Mouse (Mus musculus): ENCODE results near the gene Hipk3.

The Hipk3 gene

GRCm38 (mm10) chr2:104470536-104470935 is 23.7 kb downstream of the Hipk3 start:
- peak; percentile 45 for DNase-seq

DNA sequence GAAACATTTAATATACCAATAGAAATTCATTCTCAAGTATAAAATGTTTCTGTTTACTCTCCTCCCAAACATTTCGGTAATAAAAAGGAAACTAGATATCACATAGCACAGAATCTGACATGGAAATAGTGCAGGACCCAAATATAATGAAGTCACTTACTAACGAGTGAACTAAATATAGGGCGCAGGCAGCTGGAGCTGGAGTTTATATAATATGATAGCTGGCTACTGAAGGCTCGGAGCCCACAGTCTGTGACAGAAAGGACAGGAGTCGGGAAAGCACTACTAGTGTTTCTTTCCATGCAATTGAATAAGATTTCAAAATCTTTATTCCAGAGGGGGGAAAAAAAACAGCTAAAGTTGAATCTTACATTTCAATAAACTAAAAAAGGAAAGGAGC is 25.8 kb downstream of the Hipk3 start:
- DNase-seq: peak; percentile 92

DNA sequence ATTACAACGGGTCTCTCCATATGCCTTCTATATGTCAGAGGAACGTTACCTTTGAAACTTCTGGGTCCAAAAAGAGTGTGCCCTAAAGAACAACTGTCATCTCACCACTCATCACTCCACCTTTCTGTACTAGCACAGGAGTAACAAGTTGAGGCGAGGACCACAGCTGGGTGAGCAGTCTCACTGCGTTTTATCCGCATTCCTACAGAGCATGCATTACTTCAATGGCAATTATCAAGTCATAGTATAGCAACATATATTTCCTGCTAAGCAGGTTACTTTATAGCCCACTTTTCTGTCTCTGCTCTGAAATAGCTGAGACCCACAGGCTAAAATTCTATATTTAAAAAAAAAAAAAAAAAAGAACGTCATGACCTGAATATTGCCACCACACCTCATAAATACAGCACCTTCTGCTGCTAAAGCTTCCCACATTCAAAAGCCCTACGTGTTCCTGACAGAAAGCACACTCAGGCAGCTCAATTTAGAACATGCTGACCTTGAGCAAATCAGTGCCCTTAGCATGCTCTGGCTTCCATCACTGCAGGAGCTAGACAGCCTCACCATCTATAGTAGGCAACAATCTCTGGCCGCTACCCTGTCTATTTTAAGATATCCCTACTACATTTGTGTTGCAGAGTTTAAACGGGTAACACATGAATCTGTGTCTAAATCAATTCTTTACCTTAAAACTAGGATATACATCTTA is 27.2 kb downstream of the Hipk3 start:
- peak; percentile 97 for DNase-seq

GRCm38 (mm10) chr2:104465639-104466430 is 28.4 kb downstream of the Hipk3 start:
- peak; percentile 59 for DNase-seq

GRCm38 (mm10) chr2:104460021-104460420 is 34.2 kb downstream of the Hipk3 start:
- DNase-seq: no peak

DNA sequence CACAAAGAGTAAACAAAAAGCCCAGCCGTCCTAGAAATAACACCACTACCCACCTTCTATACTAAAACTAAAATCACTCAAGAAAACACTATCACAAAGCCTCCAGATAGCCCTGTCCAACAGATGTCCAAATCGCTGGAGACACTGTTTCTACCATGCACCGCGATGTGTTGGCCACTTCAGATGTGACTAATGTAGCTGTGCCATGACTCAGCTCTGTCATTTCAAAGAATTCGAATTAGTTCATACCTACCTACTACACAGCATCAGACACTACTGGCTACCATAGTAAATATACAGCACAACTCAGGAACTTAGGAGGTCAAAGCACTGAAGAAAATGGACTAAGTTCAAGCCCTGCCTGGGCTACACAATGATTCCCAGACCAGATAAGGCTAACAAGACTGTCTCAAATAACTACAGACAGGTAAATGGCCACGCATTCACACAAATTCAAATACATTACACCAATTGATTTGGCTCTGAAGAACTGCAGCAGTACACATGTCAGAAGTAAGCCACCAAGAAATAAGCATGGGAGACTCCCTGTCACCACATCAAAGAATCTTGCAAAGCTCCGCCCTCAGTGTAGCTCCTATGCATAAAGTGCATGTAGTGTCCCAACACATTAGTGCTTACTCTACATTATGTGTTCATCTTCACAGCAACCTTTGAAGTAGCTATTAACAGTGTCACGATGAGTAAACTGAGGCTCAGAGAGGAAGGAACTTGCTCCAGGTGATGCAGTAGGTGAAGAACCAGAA is 35.5 kb downstream of the Hipk3 start:
- peak; percentile 61 for DNase-seq

DNA sequence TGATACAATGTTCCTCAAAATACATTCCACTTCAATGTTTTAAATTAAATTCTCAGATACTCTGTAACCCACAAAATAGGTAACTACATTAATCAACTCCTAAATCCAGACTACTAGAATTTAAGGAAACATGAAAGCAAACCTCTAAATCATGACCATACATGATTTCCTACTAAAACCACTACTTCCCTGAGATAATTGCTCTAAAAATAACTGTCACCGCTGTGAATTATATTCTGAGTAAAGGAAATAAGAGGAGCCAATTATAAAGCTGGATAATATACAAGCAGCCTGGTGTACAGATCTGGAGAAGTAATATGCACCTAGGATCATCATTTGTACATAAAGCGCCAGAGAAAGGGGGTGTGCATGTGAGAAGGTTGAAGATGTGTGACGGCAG is 37.1 kb downstream of the Hipk3 start:
- peak; percentile 65 for DNase-seq

GRCm38 (mm10) chr2:104450685-104451084 is 43.6 kb downstream of the Hipk3 start:
- DNase-seq: no peak

GRCm38 (mm10) chr2:104449191-104449590 is 45.1 kb downstream of the Hipk3 start:
- DNase-seq: no peak

GRCm38 (mm10) chr2:104448201-104448600 is 46.0 kb downstream of the Hipk3 start:
- peak; percentile 88 for DNase-seq

GRCm38 (mm10) chr2:104446016-104446415 is 48.2 kb downstream of the Hipk3 start:
- DNase-seq: peak; percentile 52

DNA sequence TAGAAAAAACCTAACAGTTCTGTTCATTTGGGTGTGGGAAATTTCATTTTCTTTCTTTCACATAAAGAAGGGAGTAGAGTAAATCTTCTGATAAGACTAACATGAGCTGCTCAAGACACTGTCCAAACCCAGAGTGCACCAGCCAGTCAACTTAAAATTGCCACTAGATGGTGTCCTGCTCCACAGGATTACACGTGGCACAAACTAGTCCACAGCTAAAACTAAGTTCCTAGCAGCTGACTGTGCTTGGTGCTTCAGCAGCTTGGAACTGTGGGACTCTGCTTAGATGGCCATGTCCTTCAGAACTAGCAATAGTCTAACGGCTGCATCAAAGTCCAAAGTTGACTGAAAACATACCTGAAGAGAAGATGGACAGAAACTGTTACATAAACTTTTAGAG is 49.5 kb downstream of the Hipk3 start:
- peak; percentile 92 for DNase-seq

DNA sequence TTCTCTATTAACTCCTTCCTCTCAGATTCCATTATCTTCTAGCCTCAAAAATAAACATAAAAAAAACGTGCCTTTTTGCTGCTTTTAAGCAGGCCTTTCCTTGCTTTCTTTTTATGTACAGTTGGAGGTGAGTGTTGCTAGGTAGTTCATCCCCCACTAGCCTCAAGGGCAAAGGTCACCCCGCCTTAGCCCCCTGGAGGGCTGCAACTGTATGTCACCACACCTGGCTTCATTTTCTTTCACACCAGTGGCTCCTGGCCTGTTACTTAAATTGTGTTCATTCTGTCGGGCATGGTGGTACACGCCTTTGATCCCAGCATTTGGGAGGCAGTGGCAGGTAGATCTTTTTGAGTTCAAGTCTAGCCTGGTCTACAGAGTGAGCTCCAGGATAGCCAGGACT is 51.9 kb downstream of the Hipk3 start:
- DNase-seq: no peak

- DNase-seq: no peak
These were observed 58.0 kb downstream of the Hipk3 start for GRCm38 (mm10) chr2:104436226-104436625.

- DNase-seq: peak; percentile 76
These were observed 63.2 kb downstream of the Hipk3 start for GRCm38 (mm10) chr2:104431067-104431466.

DNA sequence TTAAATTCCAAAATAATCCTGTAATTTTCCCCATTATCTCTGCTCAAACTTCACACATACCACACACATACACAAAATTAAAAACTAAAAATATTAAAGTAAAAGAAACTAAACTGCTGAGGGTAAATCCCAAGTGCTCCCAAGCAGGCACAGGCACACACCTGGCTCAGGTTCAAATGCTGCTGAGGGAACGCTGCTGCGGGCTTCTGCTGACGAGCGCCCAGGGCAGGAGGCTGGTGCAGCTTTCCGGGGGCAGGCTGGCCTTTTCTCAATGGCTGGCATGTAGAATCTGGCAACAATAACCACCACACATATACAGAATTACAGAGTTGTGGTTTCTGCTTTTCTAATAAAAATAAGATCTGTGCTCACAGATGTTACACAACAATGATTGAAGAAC is 63.7 kb downstream of the Hipk3 start:
- peak; percentile 82 for DNase-seq

DNA sequence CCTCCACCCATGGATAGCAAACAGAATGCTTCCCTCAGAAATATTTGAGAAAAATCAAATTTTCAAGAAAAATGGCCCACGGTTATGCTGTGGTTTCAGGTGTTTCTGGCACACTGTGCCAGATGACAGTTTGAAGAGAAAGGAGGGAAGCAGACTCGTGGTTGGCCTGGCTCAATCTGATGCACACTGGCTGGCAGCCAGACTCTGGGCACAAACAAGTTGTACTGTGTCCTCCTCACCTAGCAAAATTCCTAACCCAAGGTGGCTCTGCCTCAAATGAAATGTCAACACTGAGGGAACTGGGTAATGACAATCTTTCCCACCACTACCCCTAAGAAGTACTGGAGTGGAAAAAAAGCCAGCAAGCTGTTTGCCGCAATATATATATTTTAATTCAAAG is 68.1 kb downstream of the Hipk3 start:
- peak; percentile 73 for DNase-seq

DNA sequence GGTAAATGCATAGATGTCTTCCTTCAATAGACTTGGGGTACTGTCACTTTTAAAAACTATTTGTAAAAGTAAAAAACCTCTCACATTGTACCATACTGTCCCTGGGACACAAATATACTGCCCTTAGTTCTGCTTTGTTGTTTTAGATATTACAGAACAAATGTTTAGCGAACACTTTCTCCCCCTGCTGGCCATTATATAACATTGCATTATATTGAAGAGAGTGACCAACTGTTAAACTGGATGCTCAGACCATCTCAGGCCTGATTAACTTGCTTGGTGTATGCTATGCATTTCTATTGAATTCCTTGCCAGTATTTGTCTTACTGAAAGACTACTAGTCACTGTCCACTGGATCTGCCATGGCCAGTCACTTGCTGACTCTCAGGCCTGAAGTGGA is 72.0 kb downstream of the Hipk3 start:
- no peak for DNase-seq

- no peak for DNase-seq
These were observed 73.4 kb downstream of the Hipk3 start for GRCm38 (mm10) chr2:104420805-104421204.

- no peak for DNase-seq
These were observed 74.2 kb downstream of the Hipk3 start for GRCm38 (mm10) chr2:104419999-104420398.

GRCm38 (mm10) chr2:104419411-104419810 is 74.8 kb downstream of the Hipk3 start:
- no peak for DNase-seq

- peak; percentile 71 for DNase-seq
These were observed 81.2 kb downstream of the Hipk3 start for GRCm38 (mm10) chr2:104413011-104413410.

DNA sequence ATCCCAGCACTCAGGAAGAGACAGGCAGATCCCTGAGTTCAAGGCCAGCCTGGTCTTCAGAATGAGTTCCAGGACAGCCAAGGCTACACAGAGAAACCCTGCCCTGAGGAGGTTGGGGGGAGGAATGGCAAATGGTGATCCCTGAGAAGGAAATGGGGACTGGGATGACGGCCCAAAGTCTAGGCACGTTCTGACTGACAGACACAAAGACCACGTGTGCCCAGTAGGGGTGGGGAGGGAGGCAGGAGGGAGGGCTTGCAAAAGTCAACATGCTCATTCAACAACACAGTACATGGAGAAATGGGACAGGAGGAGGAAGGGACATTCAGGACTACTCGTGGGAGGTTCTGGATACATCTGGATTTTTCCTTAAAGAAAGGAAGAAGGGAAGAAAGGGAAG is 81.8 kb downstream of the Hipk3 start:
- DNase-seq: peak; percentile 62

DNA sequence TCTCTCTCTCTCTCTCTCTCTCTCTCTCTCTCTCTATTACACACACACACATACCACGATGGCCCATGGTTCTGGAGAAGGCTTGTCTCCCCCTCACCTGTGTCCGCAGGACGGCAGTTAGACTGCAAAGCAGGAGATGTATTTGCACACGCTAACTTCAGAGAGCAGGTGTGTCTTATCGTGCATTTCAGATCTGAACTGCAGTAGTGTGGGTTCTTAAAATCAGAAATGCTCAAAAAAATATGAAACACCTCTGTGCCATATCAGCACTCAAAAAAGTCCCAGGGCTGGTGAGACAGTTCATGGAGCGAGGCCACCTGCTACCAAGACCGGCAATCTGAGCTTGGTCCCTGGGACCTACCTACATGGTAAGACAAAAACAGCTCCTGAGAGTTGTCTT is 82.4 kb downstream of the Hipk3 start:
- DNase-seq: peak; percentile 49
